Mouse (Mus musculus) gastrocnemius, adult 8-10 months (tissue): ENCODE data around the gene Ncan. TPM values are rescaled to one million over a fixed set of nuclear protein-coding genes. Genes with fewer than 3 reads are reported as not detected.

Experiments used
- DNase-seq, 2 experiments: peaks; one replicate each; pipeline ENCODE4 v3.0.0; 2022; ENCODE audit warnings: low spot score in 2 of 2
- total RNA-seq, 4 experiments: library from RNA; stranded (reverse); gene quantifications; 2 replicates each; pipeline ENCODE4 v1.2.4; 2022

Ncan gene
- total RNA-seq, result under 1 TPM in 3 of 4 experiments, not detected in 1; 0.05 to 0.11 (median 0.08) TPM

DNA sequence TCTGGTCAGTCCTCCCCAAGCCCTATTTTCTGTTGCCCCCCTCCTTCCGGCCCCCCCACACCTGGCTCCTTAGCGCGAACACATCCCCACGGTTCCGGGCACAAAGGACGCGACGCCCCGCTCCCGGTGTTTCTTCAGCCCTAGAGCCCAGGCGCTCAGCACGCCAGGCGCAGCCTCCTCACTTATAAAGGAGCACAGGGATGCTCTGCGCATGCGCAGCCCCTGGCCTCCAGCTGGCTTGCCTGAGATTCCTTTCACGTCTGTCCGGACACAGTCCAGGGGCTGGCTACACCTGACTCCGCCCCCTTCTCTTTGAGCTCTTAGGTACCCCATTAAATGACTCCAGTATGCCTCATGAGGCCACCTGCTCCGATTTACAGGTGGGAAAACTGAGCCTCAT, at the start of gene Ncan:
Gene Ncan (minus strand): TSS at position 207 of the 400 bp plus-strand sequence.
- peak in 1 of 2 experiments; percentile 21 for DNase-seq

DNA sequence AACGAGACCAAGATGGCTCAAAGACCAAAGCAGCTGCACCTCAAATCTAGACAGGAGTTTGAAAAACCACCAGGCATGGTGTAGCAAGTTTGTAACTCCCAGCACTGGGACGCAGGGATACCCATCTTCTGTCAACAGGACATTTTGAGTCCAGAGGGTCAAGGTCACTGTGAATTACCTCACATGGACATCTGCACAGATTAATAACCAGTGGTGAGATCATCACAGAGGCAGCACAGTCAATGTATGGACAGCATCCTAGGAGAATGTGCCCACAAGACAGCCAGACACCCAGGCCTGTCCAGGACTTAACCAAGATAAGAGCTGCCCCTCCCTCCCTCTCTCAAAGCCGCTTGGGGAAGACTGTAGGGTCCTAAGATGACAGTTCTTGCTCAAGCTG, 49.4 kb upstream of the Ncan start:
- DNase-seq, result no peak

DNA sequence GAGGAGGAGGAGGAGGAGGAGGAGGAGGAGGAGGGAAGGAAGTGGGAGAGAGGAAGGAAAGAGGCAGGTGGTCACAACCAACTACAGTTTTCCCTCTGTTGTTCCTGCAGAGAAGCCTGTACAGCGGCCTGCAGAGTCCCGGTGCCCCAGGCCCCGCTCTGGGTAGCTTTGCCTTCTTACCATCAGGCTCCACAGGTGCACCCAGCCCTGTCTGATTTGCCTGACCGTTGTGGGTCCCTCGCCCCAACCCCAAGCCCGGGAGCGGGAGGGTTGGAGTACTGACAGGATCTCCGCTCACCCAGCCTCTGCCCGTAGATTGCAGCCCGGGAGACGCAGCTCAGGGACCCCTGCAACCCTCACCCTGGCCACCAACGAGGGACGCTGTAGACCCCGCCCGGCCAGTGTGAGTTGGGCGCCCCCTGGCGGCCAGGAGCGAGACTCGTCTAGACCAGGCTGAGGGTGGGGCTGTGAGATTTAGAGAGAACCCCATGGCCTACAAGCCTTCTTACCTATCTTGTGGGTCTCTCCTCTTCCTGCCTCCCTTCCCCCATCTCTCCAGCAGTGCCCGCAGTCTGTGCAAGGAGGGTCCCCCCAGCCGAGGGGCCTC, 45.9 kb upstream of the Ncan start:
- DNase-seq, result peak; percentile 24 to 39

GRCm38 (mm10) chr8:70163316-70163715, 42.6 kb upstream of the Ncan start:
- no peak for DNase-seq

DNA sequence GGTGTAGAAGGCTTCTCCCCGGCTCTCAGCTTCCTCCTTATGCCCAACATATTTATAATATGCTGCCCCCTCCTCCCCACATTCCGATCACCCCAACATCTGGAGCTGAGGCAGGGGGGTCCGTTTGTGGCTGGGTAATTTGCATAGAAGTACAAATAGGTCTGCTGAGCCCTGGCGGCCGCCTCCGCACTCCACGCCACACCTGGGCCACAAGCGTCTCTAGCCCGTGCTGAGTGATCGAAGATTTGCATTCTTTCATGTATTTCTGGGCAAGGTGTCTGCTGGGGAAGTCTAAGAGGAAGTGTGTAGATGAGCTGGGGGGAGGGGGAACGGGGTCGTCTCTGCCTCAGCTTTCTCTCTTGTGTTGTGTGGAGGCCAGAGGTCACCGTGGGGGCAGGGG, 39.3 kb upstream of the Ncan start:
- no peak for DNase-seq

- DNase-seq, result no peak
Observed at GRCm38 (mm10) chr8:70159211-70159610, 38.5 kb upstream of the Ncan start.

GRCm38 (mm10) chr8:70158069-70158853, 37.6 kb upstream of the Ncan start:
- DNase-seq, result peak; percentile 53 to 56

GRCm38 (mm10) chr8:70157240-70157800, 36.6 kb upstream of the Ncan start:
- DNase-seq, result no peak

- peak; percentile 22 for DNase-seq
Observed at GRCm38 (mm10) chr8:70152537-70153257, 32.0 kb upstream of the Ncan start.

DNA sequence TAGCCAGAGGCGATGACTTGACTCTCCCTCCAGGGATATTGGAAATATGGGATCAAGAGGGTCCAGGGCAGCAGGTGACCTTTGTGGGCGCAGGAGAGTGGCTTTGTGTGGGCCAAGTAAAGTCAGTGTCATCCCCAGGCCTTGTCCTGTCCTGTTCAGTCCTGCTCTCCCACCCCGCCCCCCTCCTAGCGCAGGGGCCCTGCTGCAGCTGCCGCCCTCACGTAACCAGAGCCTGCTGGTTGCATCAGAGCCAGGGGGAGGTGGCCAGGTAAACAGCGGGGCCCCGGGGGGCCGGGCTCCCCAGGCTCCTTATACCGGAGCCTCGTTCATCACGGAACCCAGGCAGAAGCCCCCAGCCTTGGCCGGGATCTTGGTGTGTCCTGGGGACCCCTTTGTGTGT, 29.5 kb upstream of the Ncan start:
- peak; percentile 11 to 29 for DNase-seq

DNA sequence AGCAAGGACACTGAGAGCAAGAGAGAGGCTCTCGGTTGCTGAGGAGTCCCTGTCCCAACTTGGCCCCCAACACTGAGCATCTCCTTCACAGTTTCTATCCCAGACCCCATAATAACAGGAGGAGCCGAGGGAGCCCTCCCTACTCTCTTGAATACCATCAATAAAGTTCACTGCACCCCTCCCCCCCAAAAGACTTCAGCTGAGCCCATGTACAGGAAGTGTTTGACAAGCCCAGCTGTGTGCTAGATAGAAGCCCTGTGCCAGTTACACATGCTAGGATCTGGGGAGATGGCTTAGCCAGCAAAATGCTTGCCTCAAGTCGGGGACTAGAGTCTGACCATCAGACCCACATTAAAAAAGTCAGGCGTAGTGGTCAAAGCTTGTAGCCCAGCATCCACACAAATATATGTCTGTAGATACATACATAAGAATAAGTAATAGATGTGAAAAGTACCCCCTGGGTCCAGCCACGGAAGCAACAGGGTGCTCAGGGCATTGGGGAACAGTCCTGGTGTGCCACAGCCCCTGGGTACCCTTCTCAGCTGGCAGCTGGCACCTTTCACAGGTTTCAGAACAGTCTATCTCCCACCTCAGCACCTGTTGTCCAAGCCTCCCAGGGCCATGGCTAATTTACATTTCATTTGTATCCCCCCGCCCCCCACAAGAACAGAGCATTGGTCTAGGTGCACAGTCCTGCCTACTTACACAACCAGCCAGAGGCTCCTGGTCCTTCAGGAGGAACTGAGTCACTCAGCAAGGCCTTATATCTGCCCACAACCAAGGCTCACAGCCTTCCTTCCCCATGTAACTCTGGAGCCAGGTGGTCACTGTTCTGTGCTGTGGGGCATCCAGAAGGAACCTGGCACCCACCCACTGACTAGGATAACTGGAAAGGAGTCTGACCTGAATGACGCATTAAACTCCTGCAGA, 27.3 kb upstream of the Ncan start:
- no peak for DNase-seq

DNA sequence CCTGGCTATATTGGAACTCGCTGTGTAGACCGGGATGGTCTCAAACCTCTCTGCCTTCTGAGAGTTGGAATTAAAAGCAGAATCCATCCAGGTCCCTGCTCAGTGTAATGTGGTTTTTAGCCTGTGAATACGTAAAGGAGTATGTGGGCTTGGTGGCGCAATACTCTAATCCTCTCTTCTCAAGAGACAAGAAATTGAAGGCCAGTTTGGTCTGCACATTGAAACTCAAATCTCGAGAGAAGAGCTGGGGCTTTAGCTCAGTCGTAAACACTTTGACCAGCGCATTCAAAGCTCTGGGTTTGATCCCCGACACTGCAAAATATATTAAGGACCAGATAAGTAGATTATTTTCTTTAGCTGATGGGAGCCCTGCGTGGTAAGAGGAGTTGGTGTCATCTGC, 19.3 kb upstream of the Ncan start:
- no peak for DNase-seq

DNA sequence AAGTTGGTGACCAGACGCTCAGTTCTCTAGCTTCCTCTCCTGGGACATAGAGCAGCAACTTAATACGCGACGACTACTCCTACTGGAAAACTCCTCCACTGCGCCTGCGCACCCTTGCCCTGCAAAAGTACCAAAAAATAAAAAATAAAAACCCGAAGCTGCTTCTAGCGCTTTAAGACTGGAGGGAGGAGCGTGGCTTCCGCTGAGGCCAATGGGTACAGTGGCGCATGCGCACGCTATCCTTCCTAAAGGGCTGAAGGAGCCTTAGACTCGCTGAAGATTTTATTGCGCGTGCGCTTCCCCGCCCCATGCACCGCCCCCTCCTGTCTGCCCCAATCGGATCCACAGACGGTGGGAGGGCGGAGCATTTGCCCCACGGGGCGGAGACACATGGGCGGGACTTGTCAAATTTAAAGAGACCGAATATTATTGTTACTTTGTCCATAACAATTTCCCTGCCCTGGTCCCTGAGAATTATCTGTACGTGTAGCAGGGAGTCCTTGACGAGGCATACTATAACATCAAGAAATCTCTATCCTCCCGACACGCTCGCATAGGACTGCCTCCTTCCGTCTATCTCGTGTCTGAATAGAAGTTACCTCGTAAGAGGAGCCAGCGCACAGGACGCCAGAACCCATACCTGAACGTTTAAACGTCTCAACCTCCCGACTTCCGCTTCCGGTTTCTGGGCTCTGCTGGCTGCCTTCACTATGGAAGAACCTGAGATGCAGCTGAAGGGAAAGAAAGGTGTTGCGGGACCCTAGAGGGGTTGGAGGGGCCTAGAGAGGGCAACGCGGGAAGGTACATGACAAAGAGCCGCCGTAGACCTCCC, 18.6 kb upstream of the Ncan start, which contains the start of the genes Rfxank, Borcs8 and Mef2b:
Gene Rfxank (minus strand): TSS at position 129 of the 832 bp plus-strand sequence.
Gene Borcs8 (plus strand): TSS at position 474 of the 832 bp plus-strand sequence.
Gene Mef2b (plus strand): TSS at position 686 of the 832 bp plus-strand sequence.
- DNase-seq, result peak; percentile 99

GRCm38 (mm10) chr8:70137890-70138289, 17.2 kb upstream of the Ncan start:
- no peak for DNase-seq

DNA sequence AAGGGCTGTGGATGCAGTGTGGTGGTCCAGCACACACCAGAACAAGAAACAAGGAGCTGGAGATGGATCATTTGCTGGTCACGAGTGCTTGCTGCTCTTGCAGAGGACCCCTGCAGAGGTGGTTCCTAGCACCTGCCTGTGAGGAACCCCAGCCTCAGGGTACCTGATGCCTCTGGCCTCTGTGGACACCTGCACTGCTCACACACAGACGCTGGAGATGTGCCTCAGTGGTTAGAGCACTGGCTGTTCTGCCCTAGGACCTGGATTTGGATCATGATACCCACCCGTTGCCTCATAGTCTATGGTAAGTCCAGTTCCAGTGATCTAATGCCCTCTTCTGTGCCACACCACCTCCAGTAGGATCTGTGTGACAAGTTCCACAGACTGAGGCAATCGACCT, 15.9 kb upstream of the Ncan start:
- DNase-seq, result no peak

DNA sequence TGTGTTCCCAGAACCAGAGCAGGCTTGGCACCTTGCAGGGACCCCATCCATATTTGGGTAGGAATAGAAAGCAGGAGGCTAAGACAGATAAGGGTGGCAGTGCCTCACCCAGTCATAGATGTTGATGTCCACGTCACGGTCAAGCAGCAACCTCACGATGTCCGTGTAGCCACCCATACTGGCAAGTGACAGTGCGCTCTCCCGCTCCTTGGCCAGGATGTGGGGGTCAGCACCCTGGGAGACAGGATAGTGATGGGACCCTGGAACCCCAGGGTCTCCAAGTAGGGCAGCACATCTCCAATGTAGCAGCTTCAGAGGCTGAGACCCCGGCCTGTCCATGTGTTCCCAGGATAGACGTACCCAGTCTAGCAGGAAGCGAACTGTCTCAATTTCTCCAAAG, 14.3 kb upstream of the Ncan start:
- no peak for DNase-seq

GRCm38 (mm10) chr8:70134086-70134485, 13.4 kb upstream of the Ncan start:
- DNase-seq, result no peak

GRCm38 (mm10) chr8:70131166-70131883, 10.7 kb upstream of the Ncan start, which contains the start of gene Nr2c2ap:
Gene Nr2c2ap, plus strand, starts transcription at chr8:70131333.
- DNase-seq, result peak; percentile 60 to 74

GRCm38 (mm10) chr8:70130066-70130465, 9.4 kb upstream of the Ncan start:
- no peak for DNase-seq
